Mouse (Mus musculus) intestine, embryonic 14.5 days (tissue): ENCODE measurements around the gene Denr. TPM values are rescaled to one million over a fixed set of nuclear protein-coding genes. Genes with fewer than 3 reads are reported as not detected.

Experiments used
- ATAC-seq: fragments of 200-750 bp; cut with Nextera tagmentation; replicated peaks from 2 replicates; pipeline ENCODE4 v1.8.0; 2017; ENCODE audit warnings: low read depth, moderate number of reproducible peaks, moderate TSS enrichment, moderate library complexity; ENCODE audit not compliant: low FRiP score, low TSS enrichment
- DNase-seq: peaks from one replicate; pipeline ENCODE4 v3.0.0-alpha.2; 2018; ENCODE audit warnings: low spot score
- H3K27ac ChIP-seq: fragments of 300-500 bp; sonication (generic); 2 replicates; pipeline ENCODE4 v1.5.1; 2014; ENCODE audit warnings: low read depth, mild to moderate bottlenecking, control low read depth
- H3K27me3 ChIP-seq: fragments of 300-500 bp; sonication (generic); replicated peaks from 2 replicates; pipeline ENCODE4 v1.6.1; 2014; ENCODE audit warnings: low read length, control low read depth; ENCODE audit not compliant: control insufficient read depth, insufficient read depth
- H3K36me3 ChIP-seq: fragments of 300-500 bp; sonication (generic); 2 replicates; pipeline ENCODE4 v1.6.1; 2014; ENCODE audit warnings: low read length, control low read depth; ENCODE audit not compliant: control insufficient read depth, insufficient read depth
- H3K4me1 ChIP-seq: fragments of 300-500 bp; sonication (generic); replicated peaks from 2 replicates; pipeline ENCODE4 v1.6.1; 2014; ENCODE audit warnings: low read length, control low read depth, mixed read lengths; ENCODE audit not compliant: control insufficient read depth, insufficient read depth
- H3K4me2 ChIP-seq: fragments of 300-500 bp; sonication (generic); 2 replicates; pipeline ENCODE4 v1.6.1; 2014; ENCODE audit warnings: low read length
- H3K4me3 ChIP-seq: fragments of 300-500 bp; sonication (generic); 2 replicates; pipeline ENCODE4 v1.5.1; 2014; ENCODE audit warnings: low read depth, low read length, control low read depth, mixed read lengths
- H3K9ac ChIP-seq: fragments of 300-500 bp; sonication (generic); 2 replicates; pipeline ENCODE4 v1.6.1; 2014; ENCODE audit warnings: mild to moderate bottlenecking, low read length
- H3K9me3 ChIP-seq: fragments of 300-500 bp; sonication (generic); 2 replicates; pipeline ENCODE4 v1.6.1; 2016; ENCODE audit warnings: low read length, control low read depth; ENCODE audit not compliant: control insufficient read depth
- WGBS: fragments of 180-500 bp; shearing (Covaris S2); extraction: QIAGEN DNeasy Blood & Tissue Kit; methylation state at CpG from one replicate; pipeline ENCODE4 v1.1.7; 2014; 5-methylcytosine and 5-hydroxymethylcytosine counted together
- polyA plus RNA-seq: library from polyadenylated mRNA; unstranded; fragments of >200 nt; fragmentation: Nextera tagmentation; extraction: Ambion mirVana; gene quantifications from 2 replicates; pipeline ENCODE4 v1.2.1, GENCODE M21; 2014

Gene Denr
- polyA plus RNA-seq, result 118 and 129 TPM in 2 replicates

- peak; percentile 100 for DNase-seq
Observed at GRCm38 (mm10) chr5:123906976-123907630, at the start of gene Denr. Gene Denr (plus strand): TSS chr5:123907175.

GRCm38 (mm10) chr5:123858798-123859197, 48.2 kb upstream of the Denr start:
- WGBS, result 86% methylated on average over 11 of the region's 11 CpGs
- no peaks in the 10 kb centered on the region for H3K27me3 ChIP-seq
- ATAC-seq (no peak), DNase-seq (no peak)
- no peak overlapping the region for H3K4me3 ChIP-seq
- no peak overlapping the region for H3K9ac ChIP-seq
- no peaks in the 10 kb centered on the region for H3K9me3 ChIP-seq
- no peaks in the 10 kb centered on the region for H3K4me1 ChIP-seq
- H3K36me3 ChIP-seq, result no peaks in the 10 kb centered on the region
- no peak overlapping the region for H3K27ac ChIP-seq
- no peak overlapping the region for H3K4me2 ChIP-seq

More at GRCm38 (mm10) chr5:123906976-123907630, at the start of gene Denr:
- WGBS, result under 1% methylated on average over 61 of the region's 61 CpGs
- peak; percentile 94 for ATAC-seq
- Histone ChIP-seq H3K4me3 (peak within 1 kb of the TSS; percentile 78), H3K27me3 (no peaks in the 10 kb centered on the region), H3K4me2 (peak within 1 kb of the TSS; percentile 95), H3K9ac (peak within 1 kb of the TSS; percentile 98), H3K27ac (peak within 1 kb of the TSS; percentile 81), H3K4me1 (peaks cover 16% of the 10 kb centered on the region), H3K9me3 (no peaks in the 10 kb centered on the region), H3K36me3 (peaks cover 39% of the 10 kb centered on the region)

GRCm38 (mm10) chr5:123862374-123863350, 44.3 kb upstream of the Denr start:
- Histone ChIP-seq H3K4me1 (no peaks in the 10 kb centered on the region), H3K27me3 (no peaks in the 10 kb centered on the region), H3K4me3 (no peak overlapping the region), H3K4me2 (0 out of 2 replicates have a peak overlapping the region, but pooled peaks have one; percentile 6), H3K36me3 (no peaks in the 10 kb centered on the region), H3K27ac (no peak overlapping the region), H3K9me3 (no peaks in the 10 kb centered on the region), H3K9ac (no peak overlapping the region)
- DNase-seq, result no peak
- ATAC-seq, result no peak
- WGBS, result 70% methylated on average over 15 of the region's 15 CpGs

GRCm38 (mm10) chr5:123863934-123864333, 43.0 kb upstream of the Denr start:
- Histone ChIP-seq H3K4me2 (no peak overlapping the region), H3K9ac (no peak overlapping the region), H3K36me3 (no peaks in the 10 kb centered on the region), H3K9me3 (no peaks in the 10 kb centered on the region), H3K27me3 (no peaks in the 10 kb centered on the region), H3K4me1 (no peaks in the 10 kb centered on the region), H3K4me3 (no peak overlapping the region), H3K27ac (no peak overlapping the region)
- ATAC-seq, result no peak
- WGBS, result 90% methylated on average over 14 of the region's 14 CpGs
- no peak for DNase-seq

DNA sequence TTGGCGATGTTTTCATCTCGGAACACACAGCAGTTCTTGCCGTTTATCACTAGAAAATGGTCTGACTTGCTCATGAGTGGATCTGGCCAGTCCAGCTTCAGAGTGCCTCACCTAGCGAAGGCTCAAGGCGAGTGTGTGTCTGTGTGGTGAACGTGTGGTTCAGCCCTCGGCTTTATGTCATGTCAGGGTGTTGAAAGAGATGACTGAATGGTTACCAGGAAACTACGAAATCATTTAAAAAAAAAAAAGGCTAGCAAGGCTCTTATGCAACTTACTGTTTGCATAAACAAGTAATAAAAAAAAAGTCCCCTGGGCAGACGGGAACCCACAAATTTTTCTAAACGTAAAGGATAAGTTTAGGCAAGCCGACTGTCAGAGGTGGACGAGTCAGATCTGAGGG, 41.6 kb upstream of the Denr start, which contains the start of gene Hcar2:
Hcar2 (minus strand) TSS at position 135 of the 400 bp plus-strand sequence.
- no peak within 1 kb of the TSS for H3K27ac ChIP-seq
- 61% methylated on average over 12 of the region's 12 CpGs for WGBS
- no peaks in the 10 kb centered on the region for H3K9me3 ChIP-seq
- ATAC-seq (no peak), DNase-seq (no peak)
- no peak within 1 kb of the TSS for H3K4me3 ChIP-seq
- H3K36me3 ChIP-seq, result no peaks in the 10 kb centered on the region
- no peaks in the 10 kb centered on the region for H3K4me1 ChIP-seq
- H3K4me2 ChIP-seq, result no peak within 1 kb of the TSS
- no peaks in the 10 kb centered on the region for H3K27me3 ChIP-seq
- no peak within 1 kb of the TSS for H3K9ac ChIP-seq

DNA sequence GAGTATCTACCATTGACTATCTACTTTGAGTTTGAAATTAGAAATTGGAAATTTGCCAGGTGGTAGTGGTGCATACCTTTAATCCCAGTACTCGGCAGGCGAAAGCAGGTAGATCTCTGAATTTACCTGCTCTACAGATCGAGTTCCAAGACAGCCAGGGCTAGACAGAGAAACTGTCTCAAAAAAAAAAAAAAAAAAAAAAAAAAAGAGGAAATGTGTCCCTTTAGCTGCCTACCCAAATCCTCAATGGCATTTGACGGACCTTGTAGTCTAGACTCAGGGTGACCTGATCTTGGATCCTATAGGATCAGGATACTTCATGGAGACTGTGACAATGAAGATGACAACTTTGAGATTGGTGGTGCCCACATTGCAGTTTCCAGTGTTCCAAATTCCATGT, 40.5 kb upstream of the Denr start:
- no peak for ATAC-seq
- Histone ChIP-seq H3K4me3 (no peak overlapping the region), H3K36me3 (no peaks in the 10 kb centered on the region), H3K9ac (no peak overlapping the region), H3K27me3 (no peaks in the 10 kb centered on the region), H3K9me3 (no peaks in the 10 kb centered on the region), H3K27ac (no peak overlapping the region), H3K4me1 (no peaks in the 10 kb centered on the region), H3K4me2 (no peak overlapping the region)
- no peak for DNase-seq
- WGBS, result 91% methylated on average over 4 of the region's 4 CpGs

GRCm38 (mm10) chr5:123869615-123870014, 37.4 kb upstream of the Denr start:
- DNase-seq, result no peak
- H3K4me2 ChIP-seq, result no peak overlapping the region
- 84% methylated on average over 4 of the region's 4 CpGs for WGBS
- H3K4me1 ChIP-seq, result no peaks in the 10 kb centered on the region
- no peaks in the 10 kb centered on the region for H3K9me3 ChIP-seq
- H3K27me3 ChIP-seq, result no peaks in the 10 kb centered on the region
- no peak for ATAC-seq
- H3K36me3 ChIP-seq, result no peaks in the 10 kb centered on the region
- no peak overlapping the region for H3K4me3 ChIP-seq
- no peak overlapping the region for H3K9ac ChIP-seq
- no peak overlapping the region for H3K27ac ChIP-seq

GRCm38 (mm10) chr5:123874177-123874576, 32.8 kb upstream of the Denr start:
- Histone ChIP-seq H3K27me3 (no peaks in the 10 kb centered on the region), H3K4me3 (no peak overlapping the region), H3K27ac (no peak overlapping the region), H3K4me2 (no peak overlapping the region), H3K9me3 (no peaks in the 10 kb centered on the region), H3K36me3 (no peaks in the 10 kb centered on the region), H3K9ac (no peak overlapping the region), H3K4me1 (peaks cover 10% of the 10 kb centered on the region)
- ATAC-seq (no peak), DNase-seq (no peak)
- 84% methylated on average over 5 of the region's 5 CpGs for WGBS
